Mouse (Mus musculus) gastrocnemius, postnatal 36 days (tissue): Measurements from ENCODE around the gene Pip5k1b. TPM values are rescaled to one million over a fixed set of nuclear protein-coding genes. Genes with fewer than 3 reads are reported as not detected.

Source experiments
- DNase-seq, 2 experiments: peaks; one replicate each; pipeline ENCODE4 v3.0.0; 2022
- intact Hi-C: fragments of 180-260 bp; cut with DNase I; formaldehyde crosslinking; loops from one replicate; pipeline ENCODE4 v1.15.1; 2025
- total RNA-seq, 2 experiments: library from RNA; stranded (reverse); gene quantifications; 2 replicates each; pipeline ENCODE4 v1.2.3; 2021

Gene Pip5k1b
- total RNA-seq, 2 experiments from 2014 or later = 0.44 to 0.46 TPM

DNA sequence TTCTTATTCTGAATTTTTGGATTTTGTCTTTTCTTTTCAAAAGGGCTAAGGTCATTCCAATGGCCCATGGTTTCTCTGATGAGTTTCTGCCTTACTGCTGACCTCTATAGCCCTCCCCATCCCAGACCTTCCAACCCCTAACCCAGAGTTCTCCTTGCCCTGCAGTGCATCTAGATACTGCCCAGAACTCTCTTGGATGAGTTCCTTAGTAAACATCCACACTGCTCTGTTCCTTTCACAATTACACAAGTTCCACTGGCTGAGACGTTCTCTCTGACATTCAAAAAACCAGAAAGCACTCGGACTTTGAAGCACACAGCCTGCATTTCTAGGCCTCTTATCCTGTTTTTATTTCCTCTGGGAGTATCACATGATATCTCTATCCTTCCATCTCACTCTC, 74.8 kb downstream of the Pip5k1b start:
- intact Hi-C loops = no loop called here

DNA sequence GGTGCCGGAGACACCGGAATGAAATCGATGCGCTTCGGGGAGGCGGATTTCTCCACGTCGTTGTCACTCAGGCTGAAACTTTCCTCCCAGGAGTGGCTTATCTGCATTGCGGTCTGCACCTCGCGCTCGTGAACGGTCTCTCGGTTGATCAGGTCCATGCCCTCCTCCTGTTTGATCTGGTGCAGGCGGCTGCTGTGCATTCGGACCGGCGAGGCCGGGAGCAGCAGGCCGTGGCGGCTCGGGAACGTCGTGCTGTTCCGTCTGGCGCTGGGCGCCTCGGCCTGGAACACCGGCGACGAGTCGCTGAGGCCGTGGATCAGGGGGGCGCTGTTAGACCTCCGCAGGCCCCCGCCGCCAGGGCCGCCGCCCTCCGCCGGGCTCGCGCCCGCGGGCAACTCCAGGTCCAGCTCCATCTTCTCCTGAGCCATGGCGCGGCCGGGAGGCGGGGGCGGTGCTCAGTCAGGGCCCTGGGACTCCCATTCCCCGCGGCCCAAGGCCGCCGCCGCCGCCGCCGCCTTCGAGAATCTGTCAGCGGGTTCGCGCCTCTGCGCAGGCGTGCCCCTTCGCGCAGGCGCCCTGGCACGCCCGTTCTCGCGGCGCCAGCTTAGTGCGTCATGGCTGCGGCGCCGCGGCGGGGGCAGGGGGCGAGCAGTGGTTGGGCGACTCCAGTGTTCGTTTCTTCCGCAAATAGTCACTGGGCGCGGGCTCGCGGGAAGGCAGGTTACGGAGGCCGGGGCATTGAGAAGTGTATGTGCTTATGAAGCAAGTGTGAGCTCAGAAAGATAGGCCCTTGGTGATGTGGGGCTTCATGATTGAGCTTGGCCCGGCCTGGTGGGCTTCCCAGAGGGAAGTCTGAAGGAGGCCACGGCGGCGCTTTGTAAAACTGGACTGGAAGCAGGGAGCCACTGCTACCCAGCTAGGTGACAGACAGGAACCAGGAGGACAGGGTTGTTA, 78.5 kb downstream of the Pip5k1b start, which contains the start of gene Fam122a:
Gene Fam122a (minus strand): TSS at position 428 of the 954 bp plus-strand sequence.
- peak; percentile 87 to 88 for DNase-seq
- intact Hi-C loops = loop anchor here (5.0 kb wide), 1 partner anchor 175 kb away; no protein-coding TSS in a partner anchor

More for the DNA sequence above, 74.8 kb downstream of the Pip5k1b start:
- no peak for DNase-seq

DNA sequence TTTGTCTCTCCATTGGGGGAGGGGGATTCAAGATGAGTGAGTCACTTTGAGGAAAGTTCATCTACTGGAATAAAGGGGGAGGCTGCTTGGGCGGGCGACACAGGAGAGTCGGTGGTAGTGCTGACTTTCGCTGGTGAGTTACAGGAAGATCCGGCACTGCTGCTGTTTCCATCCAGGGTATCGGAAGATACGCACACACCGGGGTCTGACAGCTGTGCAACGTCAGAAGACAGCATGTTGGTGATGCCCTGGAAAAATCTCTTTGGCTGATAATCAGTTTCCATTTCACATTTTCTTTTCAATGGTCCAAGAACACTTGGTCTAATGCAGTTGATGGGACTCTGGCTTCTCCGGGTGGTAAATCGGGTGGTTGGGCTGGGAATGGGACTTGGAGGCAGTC, 79.2 kb downstream of the Pip5k1b start:
- no peak for DNase-seq
- intact Hi-C loops = loop anchor here (5.0 kb wide), 1 partner anchor 174 kb away; no protein-coding TSS in a partner anchor

DNA sequence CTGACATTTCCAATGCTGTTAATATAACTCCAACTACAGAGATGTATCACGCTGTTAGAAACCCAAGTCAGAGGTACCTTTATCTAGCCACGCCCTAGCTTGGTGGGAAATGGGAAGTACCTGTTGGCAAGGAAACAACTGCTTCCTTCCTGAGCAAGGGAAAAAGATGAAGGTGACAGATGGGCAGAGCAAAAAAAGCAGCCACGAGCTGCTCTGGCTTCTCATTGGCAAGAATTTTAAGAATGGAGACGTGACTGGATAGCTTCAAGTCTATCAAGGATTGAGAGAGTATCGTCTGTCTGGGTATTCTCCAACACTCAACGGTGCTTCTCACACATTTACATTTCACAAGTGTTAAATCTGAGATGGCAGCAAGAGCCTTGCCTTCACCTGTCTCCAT, 80.4 kb downstream of the Pip5k1b start:
- DNase-seq = no peak

DNA sequence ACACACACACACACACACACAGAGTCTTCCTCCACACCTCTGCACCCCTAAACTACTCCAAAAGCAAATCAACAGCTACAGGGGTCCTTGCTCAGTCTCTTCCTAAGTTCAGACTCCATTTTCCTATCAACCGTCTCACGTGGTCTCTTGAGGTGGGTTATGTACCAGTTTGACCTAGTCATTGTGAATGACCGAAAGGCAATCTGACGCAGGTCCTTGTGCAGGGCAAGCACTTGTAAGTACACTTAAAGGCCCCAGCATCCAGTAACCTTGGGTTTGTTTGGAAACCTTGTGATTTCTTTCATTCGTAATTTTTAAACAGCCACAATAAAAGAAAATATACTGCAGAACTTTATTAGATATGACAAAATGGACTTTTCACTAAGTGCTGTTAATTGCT, 83.2 kb downstream of the Pip5k1b start:
- no peak for DNase-seq
- intact Hi-C loops = no loop called here

More for the DNA sequence above, 80.4 kb downstream of the Pip5k1b start:
- intact Hi-C loops = loop anchor here (5.0 kb wide), 1 partner anchor 173 kb away; no protein-coding TSS in a partner anchor

DNA sequence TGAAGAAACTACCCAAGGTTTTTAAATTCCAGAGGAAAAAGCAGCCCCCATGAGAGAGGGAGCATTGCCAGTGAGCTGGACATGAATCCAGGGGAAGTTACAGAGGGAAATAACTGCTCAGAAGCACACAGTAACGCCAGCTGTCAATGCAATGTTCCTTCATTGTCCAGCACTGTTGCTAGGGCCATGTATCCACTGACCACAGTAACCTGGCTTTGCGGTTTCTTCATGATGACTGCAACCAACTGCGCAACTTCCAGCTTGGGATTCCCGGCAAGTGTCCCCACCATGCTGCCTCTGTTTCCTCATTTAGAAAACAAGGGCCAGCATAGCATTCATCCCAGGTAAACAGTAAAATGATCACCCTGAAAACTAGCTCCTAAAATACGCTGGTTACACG, 84.1 kb downstream of the Pip5k1b start:
- intact Hi-C loops = no loop called here
- no peak for DNase-seq

DNA sequence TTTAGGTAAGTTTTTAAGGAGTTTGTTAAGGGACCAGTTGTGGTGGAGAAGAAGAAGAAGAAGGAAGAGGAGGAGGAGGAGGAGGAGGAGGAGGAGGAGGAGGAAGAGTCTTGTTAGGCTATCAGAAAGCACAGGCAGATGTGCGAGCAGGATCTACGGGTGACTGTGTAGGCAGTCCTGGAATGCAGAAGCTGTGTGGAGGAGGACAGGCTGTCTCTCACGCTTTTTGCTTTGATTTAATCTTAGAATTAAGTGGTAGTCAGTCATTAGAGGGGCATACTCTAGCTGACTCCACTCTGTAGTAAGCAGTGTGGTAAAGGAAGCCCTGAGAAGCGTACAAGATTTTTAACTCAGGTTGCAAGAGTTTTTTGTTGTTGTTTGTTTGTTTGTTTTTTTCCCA, 86.5 kb downstream of the Pip5k1b start:
- DNase-seq = no peak
- intact Hi-C loops = no loop called here

DNA sequence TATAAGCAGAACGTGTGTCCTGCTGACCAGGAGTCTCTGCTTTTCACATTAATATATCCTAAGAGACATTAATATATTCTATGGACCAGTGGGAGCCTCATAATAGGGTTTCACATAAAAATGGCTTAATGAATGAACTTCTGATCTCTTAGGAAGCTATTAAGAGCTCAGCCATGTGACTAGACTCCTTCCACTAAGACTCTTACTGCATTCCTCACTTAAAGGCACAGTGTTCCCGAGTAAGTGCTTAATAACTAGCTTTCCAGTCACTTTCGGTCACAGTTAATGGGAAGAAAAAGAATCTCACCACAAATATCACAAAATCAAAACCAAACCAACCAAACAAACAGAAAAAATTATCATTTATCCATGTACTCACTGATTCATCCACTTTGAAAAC, 87.1 kb downstream of the Pip5k1b start:
- no peak for DNase-seq
- intact Hi-C loops = no loop called here

DNA sequence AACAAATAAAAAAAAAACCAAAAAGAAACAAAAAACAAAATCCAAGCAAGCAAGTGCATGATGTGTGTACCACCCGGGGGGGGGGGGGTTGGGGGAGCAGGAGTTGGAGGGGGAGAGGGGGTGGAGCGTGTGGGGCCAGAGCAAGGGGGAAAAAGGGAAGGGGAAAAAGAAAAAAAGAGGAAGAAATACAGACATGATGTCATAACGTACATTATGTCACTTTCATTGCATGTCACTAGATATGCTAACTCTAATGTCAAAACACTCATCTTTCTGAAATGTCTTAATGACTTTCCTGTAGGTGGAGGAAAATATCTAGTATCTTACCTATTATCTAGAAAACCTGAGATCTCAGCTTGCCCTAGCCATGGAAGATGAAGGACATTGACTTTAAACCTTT, 92.7 kb downstream of the Pip5k1b start:
- intact Hi-C loops = no loop called here
- no peak for DNase-seq

DNA sequence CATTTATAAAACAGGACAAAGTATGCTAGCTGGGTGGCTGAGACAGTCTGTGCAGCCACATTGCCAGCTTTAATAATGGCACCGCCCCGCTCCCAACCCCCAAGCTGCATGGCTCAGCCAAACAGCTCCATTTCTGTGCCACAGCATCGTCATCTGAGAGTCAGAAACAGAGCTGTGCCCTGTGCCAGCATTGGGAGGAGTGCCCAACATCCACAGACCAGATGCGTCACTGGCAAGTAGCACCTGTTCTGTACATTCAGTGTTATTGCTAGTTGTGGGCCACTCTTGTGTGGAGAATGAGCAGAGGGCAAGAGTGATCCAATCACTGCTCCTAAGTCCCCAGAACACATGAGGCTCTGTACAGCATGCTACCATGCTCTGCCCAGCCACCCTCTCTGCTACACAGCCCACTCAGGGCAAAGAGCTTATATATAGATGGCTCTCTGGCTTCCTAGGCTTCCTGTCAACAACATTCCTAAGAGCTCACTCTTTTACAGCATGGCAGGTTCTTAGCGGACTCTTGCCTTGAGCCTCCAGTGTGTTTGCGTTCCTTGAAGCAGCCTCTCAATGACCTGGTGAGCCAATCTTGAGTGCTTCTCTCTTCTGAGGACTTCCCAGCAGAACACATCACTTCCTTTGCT, 99.0 kb downstream of the Pip5k1b start:
- no peak for DNase-seq

DNA sequence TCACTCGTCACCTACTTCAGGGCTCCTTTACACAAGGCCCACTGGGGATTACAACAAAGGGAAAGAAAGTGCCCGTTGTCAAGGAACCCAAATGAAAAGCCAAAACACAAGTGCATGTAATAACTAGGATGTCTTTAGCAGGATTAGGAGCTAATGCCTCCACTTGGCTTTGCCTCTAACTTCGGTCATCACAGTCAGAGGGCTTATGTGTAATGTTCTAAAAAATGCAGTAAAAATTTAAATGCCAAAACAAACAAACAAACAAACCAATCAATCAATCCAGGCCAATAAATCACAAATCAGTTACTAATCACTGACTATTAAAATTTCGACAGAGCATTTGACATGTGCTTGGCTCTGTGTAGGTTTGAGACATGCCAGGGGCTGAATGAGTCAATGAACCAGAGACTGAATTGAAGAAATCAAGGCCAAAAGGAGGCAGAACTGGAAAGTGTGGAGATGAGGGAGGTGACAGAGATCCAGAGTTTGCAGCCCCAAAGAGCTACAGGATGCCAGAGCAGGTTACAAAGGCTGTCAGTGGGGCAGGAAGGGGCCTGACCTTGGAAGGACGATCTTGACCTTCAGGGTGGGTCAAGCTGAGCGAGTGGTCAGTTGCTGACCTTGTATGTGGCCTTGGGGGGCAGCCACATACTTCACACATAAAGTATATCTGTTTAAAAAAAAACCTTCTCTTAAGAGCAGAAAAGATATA, 100.3 kb downstream of the Pip5k1b start:
- intact Hi-C loops = no loop called here

More for the DNA sequence above, 99.0 kb downstream of the Pip5k1b start:
- intact Hi-C loops = no loop called here

DNA sequence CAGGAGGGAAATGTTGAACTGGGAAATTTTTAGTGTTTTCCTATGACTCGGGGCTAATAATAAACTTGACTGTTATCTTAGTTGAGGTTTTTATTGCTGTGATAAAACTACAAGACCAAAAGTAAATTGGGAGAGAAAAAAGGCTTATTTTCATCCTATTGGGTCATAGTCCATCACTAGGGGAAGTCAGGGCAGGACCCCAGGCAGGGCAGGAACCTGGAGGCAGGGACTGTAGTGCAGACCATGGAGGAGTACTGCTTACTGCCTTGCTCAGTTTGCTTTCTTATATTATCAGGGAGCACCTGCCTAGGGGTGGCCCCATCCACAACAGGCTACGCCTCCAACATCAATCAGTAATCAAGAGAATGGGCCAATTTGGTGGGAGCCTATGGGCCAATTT, 101.2 kb downstream of the Pip5k1b start:
- intact Hi-C loops = no loop called here
- no peak for DNase-seq

More for the DNA sequence above, 100.3 kb downstream of the Pip5k1b start:
- no peak for DNase-seq

DNA sequence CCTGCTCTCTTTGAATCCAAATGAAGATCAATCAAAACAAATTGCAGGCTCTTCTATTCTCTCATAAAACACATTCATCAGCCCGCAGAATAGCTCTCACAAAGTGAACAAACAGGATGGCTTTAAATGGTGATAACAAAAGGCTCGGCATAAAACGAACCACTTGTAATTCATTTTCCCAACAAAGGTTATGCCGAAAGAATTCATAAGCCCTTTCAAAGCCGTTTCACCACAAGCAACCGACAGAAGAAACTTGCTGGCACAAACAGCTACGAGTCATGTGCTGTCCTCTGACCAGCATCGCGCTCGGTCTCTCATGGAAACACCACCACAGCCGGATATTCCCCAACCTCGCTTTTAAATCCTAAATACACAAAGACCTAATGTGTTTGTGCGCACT, 102.3 kb downstream of the Pip5k1b start:
- intact Hi-C loops = no loop called here
- DNase-seq = no peak

DNA sequence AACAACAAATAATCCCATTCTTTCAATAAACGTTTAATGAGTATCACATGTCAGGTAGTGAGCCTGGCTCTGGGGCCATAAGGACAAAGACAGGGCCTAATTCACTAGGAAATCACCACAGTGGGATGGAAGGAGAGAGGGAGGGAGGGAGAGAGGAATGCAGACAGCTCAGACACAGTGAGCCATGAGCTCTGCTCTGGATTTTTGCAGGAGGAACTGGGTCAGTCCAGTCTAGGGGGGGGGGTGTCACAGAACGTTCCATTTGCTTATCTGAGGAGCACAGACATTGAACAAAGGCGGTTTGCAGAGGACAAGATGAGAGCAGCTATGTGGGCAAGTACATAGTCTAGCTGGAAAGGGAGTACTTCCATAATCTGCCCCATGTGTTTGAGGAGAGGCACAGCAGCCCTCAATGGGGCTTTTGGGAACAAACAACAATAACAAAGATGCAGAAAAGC, 103.2 kb downstream of the Pip5k1b start:
- intact Hi-C loops = no loop called here
- DNase-seq = no peak

DNA sequence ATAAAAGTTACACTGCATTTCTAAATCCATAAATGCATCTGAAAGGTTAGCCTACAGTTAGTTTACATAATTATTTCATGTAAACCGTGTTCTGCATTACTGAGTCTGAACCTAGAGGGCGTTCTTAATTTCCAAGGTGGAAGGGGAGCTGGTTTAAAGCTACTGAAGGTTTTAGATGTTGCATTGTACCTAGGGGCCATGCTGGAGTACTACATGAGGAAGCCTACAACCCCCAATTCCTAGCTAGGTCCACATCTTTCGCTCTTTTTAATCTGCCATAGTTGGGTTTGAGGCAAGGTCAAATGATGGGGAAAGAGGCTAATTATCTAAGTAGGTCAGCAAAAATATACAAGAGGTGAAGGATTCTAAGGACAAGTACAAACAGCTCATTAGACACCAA, 104.0 kb downstream of the Pip5k1b start:
- intact Hi-C loops = no loop called here
- no peak for DNase-seq

DNA sequence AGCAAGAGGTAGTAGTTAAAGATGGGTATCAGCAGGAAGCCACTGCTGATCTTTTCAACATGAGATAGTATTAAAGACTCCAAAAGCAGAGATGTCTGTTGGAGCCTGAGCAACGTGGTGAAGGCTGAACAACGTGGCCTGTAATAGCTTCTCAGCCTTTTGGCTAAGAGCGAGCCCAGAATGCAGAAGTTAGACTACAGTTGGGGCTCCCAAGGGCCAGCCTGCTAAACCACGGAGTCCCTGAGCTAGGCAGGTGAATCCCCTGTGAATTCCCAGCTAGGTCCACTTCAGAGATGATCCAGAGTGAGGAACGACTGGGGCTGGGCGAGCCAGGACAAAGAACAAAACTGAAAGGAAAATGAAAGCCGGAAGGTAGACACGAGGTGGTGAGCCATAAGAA, 104.9 kb downstream of the Pip5k1b start:
- DNase-seq = no peak
- intact Hi-C loops = no loop called here

DNA sequence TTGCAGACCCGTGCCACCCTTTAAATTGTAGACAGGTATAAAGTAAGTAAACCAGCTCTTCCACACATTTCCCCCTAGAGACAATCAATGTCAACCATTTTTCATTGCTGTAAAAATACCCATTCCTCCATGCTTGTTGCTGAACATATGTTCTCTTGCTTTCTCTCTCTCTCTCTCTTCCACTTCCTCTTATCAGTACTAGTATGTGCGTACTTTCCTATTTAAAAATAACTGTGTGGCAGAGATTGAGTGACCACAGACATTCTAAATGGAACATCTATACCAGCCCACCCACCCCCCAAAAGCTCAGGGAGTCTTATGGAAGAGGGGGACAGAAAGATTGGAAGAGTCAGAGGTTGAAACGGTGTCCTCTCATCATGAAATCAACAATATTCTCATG, 111.3 kb downstream of the Pip5k1b start:
- intact Hi-C loops = no loop called here

DNA sequence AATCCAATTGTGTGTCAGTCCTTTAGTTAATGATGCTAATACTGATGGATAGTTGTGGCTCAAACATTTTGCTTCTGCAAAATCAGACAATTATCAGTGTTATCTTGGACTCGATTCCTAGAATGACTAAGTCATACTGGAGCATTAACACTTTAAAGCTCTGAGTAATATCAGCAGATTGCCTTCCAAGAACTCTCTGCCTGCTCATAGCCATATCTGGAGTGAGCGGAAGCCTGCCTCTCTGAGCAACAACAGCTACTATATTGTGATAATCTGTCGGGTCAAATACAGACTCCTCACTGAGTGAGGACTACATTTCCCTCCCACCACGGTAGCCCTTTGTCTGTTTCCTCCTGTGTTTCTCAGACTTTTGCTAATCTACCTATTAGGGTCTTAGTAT, 116.0 kb downstream of the Pip5k1b start:
- intact Hi-C loops = no loop called here

More for the DNA sequence above, 111.3 kb downstream of the Pip5k1b start:
- DNase-seq = no peak

DNA sequence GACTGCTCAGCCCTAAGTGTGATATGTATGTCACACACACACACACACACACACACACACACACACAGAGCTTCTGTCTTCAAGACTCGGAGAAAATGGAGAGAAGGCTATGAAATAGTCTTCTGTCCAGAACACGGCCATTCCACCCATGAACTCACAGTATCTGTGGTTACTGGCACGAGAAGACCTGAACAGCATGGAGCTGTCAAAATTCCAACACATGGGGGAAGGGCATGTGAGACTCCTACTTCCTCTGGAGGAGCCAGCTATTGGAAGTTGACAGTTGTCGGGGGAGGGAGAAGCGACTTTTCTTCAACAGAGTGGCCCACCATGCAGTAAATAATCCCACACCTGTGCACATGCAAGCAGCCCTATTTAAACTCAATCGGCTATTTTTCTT, 121.4 kb downstream of the Pip5k1b start:
- intact Hi-C loops = no loop called here
- no peak for DNase-seq

More for the DNA sequence above, 116.0 kb downstream of the Pip5k1b start:
- DNase-seq = no peak

DNA sequence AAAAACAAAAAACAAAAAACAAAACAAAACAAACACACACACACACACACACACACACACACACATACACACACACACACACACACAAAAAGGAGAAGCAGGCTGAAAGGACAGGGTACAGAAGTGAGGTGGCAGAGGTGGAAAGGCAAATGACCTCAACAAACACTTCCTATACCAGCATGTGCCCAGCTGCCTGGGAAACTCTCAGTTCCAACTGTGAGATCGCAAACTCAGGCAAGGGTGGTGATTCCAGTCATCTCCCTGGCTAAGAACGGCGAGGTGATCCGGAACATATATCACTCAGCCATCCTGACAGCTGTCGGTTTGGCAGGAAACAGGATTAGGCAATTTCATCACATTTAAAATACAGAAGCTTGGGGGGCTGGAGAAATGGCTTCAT, 123.2 kb downstream of the Pip5k1b start:
- intact Hi-C loops = no loop called here
- DNase-seq = no peak

DNA sequence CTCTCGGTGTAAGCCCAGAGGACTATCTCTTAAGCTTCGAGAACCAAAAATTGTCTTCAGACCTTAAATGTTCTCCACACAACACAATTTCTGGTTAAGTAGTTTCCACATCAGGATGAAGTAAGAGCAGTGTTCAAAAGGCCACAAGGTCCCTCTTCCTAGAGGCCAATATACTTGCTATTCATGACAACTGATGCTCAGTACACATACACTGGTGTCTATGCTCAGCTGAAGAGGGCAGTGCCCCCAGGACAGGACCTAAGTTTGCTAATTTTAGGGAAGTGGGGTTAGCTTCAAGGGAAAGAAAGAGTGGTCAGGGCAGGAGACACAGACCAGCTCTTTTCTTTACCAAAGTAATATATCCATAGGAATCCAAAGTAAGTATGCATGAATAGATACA, 124.3 kb downstream of the Pip5k1b start:
- intact Hi-C loops = no loop called here

More for the DNA sequence above, 124.3 kb downstream of the Pip5k1b start:
- DNase-seq = no peak
